Mouse (Mus musculus): ENCODE results near the gene Il20.

DNA sequence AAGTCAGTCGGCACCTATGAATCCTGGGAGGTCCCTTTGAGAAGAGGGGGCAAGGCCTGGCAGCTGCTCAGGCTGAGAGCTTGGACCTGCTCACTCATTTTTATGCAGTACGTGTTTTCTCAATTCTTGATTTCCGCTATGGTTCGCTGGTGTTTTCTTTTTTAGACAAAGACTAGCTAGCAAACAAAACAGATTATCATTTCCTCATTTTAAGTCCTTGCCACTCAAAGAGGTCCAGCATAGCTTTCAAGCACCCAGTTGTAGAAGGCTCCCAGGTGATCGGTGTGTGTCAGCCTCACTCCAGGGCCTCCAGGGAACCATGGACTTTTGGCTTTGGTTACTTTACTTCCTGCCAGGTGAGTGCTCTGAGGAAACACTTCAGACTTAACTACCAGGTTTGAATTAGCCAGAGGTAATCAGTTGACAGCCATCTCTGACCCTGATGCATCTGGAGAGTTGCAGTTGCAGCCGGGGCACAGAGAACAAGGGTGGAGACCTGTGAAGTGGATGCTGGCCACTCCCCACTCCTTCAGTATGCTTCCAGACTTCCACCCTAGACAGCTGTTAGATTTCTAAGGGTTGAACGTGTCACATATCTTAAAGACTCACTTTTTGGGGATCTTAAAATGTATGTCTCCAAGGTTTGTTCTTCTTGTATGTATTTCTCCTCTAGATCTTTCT, 45.6 kb downstream of the Il20 start, which contains the start of gene Fcmr:
- TF ChIP-seq CTCF (IDR thresholded peaks at IDR 0.05; ENCODE audit: control insufficient read depth, insufficient read depth, insufficient replicate concordance, low read depth, low read length) (no peak), POLR2A (IDR thresholded peaks at IDR 0.05; ENCODE audit: control insufficient read depth, low read depth, low read length) (no peak)

Data from testis, adult 2 months (tissue).